Mouse (Mus musculus): ENCODE measurements at regions not wholly inside any gene's neighbourhood (a gene's known extent, or its start where the extent isn't known, plus 50 kb on each side); places are given as distances from the start of the nearest gene placed in this dataset.

- TF ChIP-seq POLR2A (IDR thresholded peaks at IDR 0.05; ENCODE audit: extremely low read depth, insufficient read depth, low read length), result no peak
- TF ChIP-seq CTCF (IDR thresholded peaks at IDR 0.05; ENCODE audit: extremely low read depth, insufficient read depth, low read length), result no peak
- Histone ChIP-seq H3K4me3 (ENCODE audit: insufficient read depth, low read length) (no peak overlapping the region), H3K27ac (ENCODE audit: insufficient read depth, low read length) (no peak overlapping the region), H3K4me1 (ENCODE audit: control insufficient read depth, insufficient read depth, low read length) (no peaks in the 10 kb centered on the region)
Measured at GRCm38 (mm10) chr7:142835319-142835718, 92.1 kb upstream of the Ins2 start.

- no peaks in the 10 kb centered on the region for H3K4me1 ChIP-seq (ENCODE audit: control insufficient read depth, insufficient read depth, low read length)
- TF ChIP-seq CTCF (IDR thresholded peaks at IDR 0.05; ENCODE audit: extremely low read depth, insufficient read depth, low read length) (no peak), POLR2A (IDR thresholded peaks at IDR 0.05; ENCODE audit: extremely low read depth, insufficient read depth, low read length) (no peak)
- no peak overlapping the region for H3K4me3 ChIP-seq (ENCODE audit: insufficient read depth, low read length)
- H3K27ac ChIP-seq (ENCODE audit: insufficient read depth, low read length), result no peak overlapping the region
Measured at GRCm38 (mm10) chr7:142830969-142831673, 87.9 kb upstream of the Ins2 start.

- Histone ChIP-seq H3K4me1 (ENCODE audit: control insufficient read depth, insufficient read depth, low read length) (no peaks in the 10 kb centered on the region), H3K27ac (ENCODE audit: insufficient read depth, low read length) (no peak overlapping the region), H3K4me3 (ENCODE audit: insufficient read depth, low read length) (no peak overlapping the region)
- TF ChIP-seq POLR2A (IDR thresholded peaks at IDR 0.05; ENCODE audit: extremely low read depth, insufficient read depth, low read length), result no peak
- no peak for TF ChIP-seq CTCF (IDR thresholded peaks at IDR 0.05; ENCODE audit: extremely low read depth, insufficient read depth, low read length)
Measured at GRCm38 (mm10) chr7:142810711-142811110, 67.5 kb upstream of the Ins2 start.

GRCm38 (mm10) chr7:142799424-142799823 lies 56.2 kb upstream of the Ins2 start:
- Histone ChIP-seq H3K4me3 (ENCODE audit: insufficient read depth, low read length) (no peak overlapping the region), H3K4me1 (ENCODE audit: control insufficient read depth, insufficient read depth, low read length) (no peaks in the 10 kb centered on the region), H3K27ac (ENCODE audit: insufficient read depth, low read length) (no peak overlapping the region)
- TF ChIP-seq POLR2A (IDR thresholded peaks at IDR 0.05; ENCODE audit: extremely low read depth, insufficient read depth, low read length) (no peak), CTCF (IDR thresholded peaks at IDR 0.05; ENCODE audit: extremely low read depth, insufficient read depth, low read length) (peak; percentile 74)

GRCm38 (mm10) chr7:142794481-142794880 lies 51.3 kb upstream of the Ins2 start:
- no peak for TF ChIP-seq CTCF (IDR thresholded peaks at IDR 0.05; ENCODE audit: extremely low read depth, insufficient read depth, low read length)
- no peak for TF ChIP-seq POLR2A (IDR thresholded peaks at IDR 0.05; ENCODE audit: extremely low read depth, insufficient read depth, low read length)
- Histone ChIP-seq H3K4me3 (ENCODE audit: insufficient read depth, low read length) (no peak overlapping the region), H3K4me1 (ENCODE audit: control insufficient read depth, insufficient read depth, low read length) (no peaks in the 10 kb centered on the region), H3K27ac (ENCODE audit: insufficient read depth, low read length) (no peak overlapping the region)

Measured in cortical plate, adult 2 months (tissue).